Mouse (Mus musculus): ENCODE data around the gene Map3k1. TPM values are rescaled to one million over a fixed set of nuclear protein-coding genes. Genes with fewer than 3 reads are reported as not detected.

Gene Map3k1
- polyA plus RNA-seq (2015; fragmentation: Nextera tagmentation; extraction: Ambion mirVana), result 9.8 and 11.4 TPM in 2 replicates

GRCm38 (mm10) chr13:111808637-111809465 is at the start of gene Map3k1:
Map3k1 (minus strand) TSS chr13:111808993.
- Histone ChIP-seq H3K4me1 (peaks cover 38% of the 10 kb centered on the region), H3K9me3 (replicated peaks) (no peaks in the 10 kb centered on the region), H3K4me2 (peak within 1 kb of the TSS; percentile 78), H3K4me3 (replicated peaks) (peak within 1 kb of the TSS; percentile 59), H3K27me3 (replicated peaks) (no peaks in the 10 kb centered on the region; the same call in 1 of the 2 replicates), H3K36me3 (no peaks in the 10 kb centered on the region), H3K27ac (replicated peaks) (peak within 1 kb of the TSS; percentile 98), H3K9ac (replicated peaks) (peak within 1 kb of the TSS; percentile 68)
- WGBS, result under 1% methylated on average over 75 of the region's 136 CpGs
- peak; percentile 84 for ATAC-seq (ENCODE audit: low FRiP score)

GRCm38 (mm10) chr13:111856786-111857455 is 48.1 kb upstream of the Map3k1 start:
- Histone ChIP-seq H3K4me2 (no peak overlapping the region), H3K9ac (replicated peaks) (no peak overlapping the region), H3K9me3 (replicated peaks) (no peaks in the 10 kb centered on the region), H3K4me1 (no peaks in the 10 kb centered on the region), H3K27me3 (replicated peaks) (no peaks in the 10 kb centered on the region), H3K36me3 (no peaks in the 10 kb centered on the region), H3K4me3 (replicated peaks) (no peak overlapping the region), H3K27ac (replicated peaks) (no peak overlapping the region)
- 82% methylated on average over 7 of the region's 7 CpGs for WGBS
- no peak for ATAC-seq (ENCODE audit: low FRiP score)

GRCm38 (mm10) chr13:111856232-111856631 is 47.4 kb upstream of the Map3k1 start:
- H3K9me3 ChIP-seq (replicated peaks), result no peaks in the 10 kb centered on the region
- WGBS, result 96% methylated on average over 7 of the region's 7 CpGs
- no peak overlapping the region for H3K4me3 ChIP-seq (replicated peaks)
- no peak overlapping the region for H3K9ac ChIP-seq (replicated peaks)
- no peak overlapping the region for H3K27ac ChIP-seq (replicated peaks)
- H3K4me1 ChIP-seq, result no peaks in the 10 kb centered on the region
- no peak overlapping the region for H3K4me2 ChIP-seq
- no peaks in the 10 kb centered on the region for H3K36me3 ChIP-seq
- ATAC-seq (ENCODE audit: low FRiP score), result no peak
- H3K27me3 ChIP-seq (replicated peaks), result no peaks in the 10 kb centered on the region

GRCm38 (mm10) chr13:111852451-111853224 is 43.8 kb upstream of the Map3k1 start:
- Histone ChIP-seq H3K9ac (replicated peaks) (no peak overlapping the region), H3K9me3 (replicated peaks) (no peaks in the 10 kb centered on the region), H3K36me3 (no peaks in the 10 kb centered on the region), H3K4me1 (no peaks in the 10 kb centered on the region), H3K4me2 (no peak overlapping the region), H3K27ac (replicated peaks) (no peak overlapping the region), H3K4me3 (replicated peaks) (no peak overlapping the region), H3K27me3 (replicated peaks) (no peaks in the 10 kb centered on the region)
- no peak for ATAC-seq (ENCODE audit: low FRiP score)
- 94% methylated on average over 9 of the region's 9 CpGs for WGBS

GRCm38 (mm10) chr13:111850046-111850837 is 41.4 kb upstream of the Map3k1 start:
- no peaks in the 10 kb centered on the region for H3K36me3 ChIP-seq
- ATAC-seq (ENCODE audit: low FRiP score), result no peak
- no peaks in the 10 kb centered on the region for H3K27me3 ChIP-seq (replicated peaks)
- no peak overlapping the region for H3K4me2 ChIP-seq
- no peak overlapping the region for H3K9ac ChIP-seq (replicated peaks)
- no peak overlapping the region for H3K4me3 ChIP-seq (replicated peaks)
- 94% methylated on average over 12 of the region's 12 CpGs for WGBS
- no peaks in the 10 kb centered on the region for H3K9me3 ChIP-seq (replicated peaks)
- peaks cover 9% of the 10 kb centered on the region; the same call in 1 of the 2 replicates for H3K4me1 ChIP-seq
- H3K27ac ChIP-seq (replicated peaks), result no peak overlapping the region

- Histone ChIP-seq H3K4me1 (peaks cover 9% of the 10 kb centered on the region; the same call in 1 of the 2 replicates), H3K36me3 (no peaks in the 10 kb centered on the region), H3K9ac (replicated peaks) (no peak overlapping the region), H3K4me3 (replicated peaks) (no peak overlapping the region), H3K9me3 (replicated peaks) (no peaks in the 10 kb centered on the region), H3K4me2 (no peak overlapping the region), H3K27me3 (replicated peaks) (no peaks in the 10 kb centered on the region), H3K27ac (replicated peaks) (no peak overlapping the region)
- ATAC-seq (ENCODE audit: low FRiP score), result no peak
- 27% methylated on average over 9 of the region's 9 CpGs for WGBS
These were observed 36.7 kb upstream of the Map3k1 start for GRCm38 (mm10) chr13:111845471-111845870.

- no peaks in the 10 kb centered on the region for H3K27me3 ChIP-seq (replicated peaks)
- H3K4me2 ChIP-seq, result no peak overlapping the region
- H3K36me3 ChIP-seq, result no peaks in the 10 kb centered on the region
- ATAC-seq (ENCODE audit: low FRiP score), result no peak
- H3K9me3 ChIP-seq (replicated peaks), result no peaks in the 10 kb centered on the region
- H3K27ac ChIP-seq (replicated peaks), result no peak overlapping the region
- H3K4me3 ChIP-seq (replicated peaks), result no peak overlapping the region
- H3K4me1 ChIP-seq, result peaks cover 9% of the 10 kb centered on the region; the same call in 1 of the 2 replicates
- H3K9ac ChIP-seq (replicated peaks), result no peak overlapping the region
- WGBS, result 94% methylated on average over 3 of the region's 3 CpGs
These were observed 35.5 kb upstream of the Map3k1 start for GRCm38 (mm10) chr13:111844313-111844712.

GRCm38 (mm10) chr13:111835787-111836186 is 27.0 kb upstream of the Map3k1 start:
- H3K27ac ChIP-seq (replicated peaks), result no peak overlapping the region
- no peaks in the 10 kb centered on the region; the same call in 1 of the 2 replicates for H3K4me1 ChIP-seq
- no peak overlapping the region for H3K4me3 ChIP-seq (replicated peaks)
- no peaks in the 10 kb centered on the region for H3K27me3 ChIP-seq (replicated peaks)
- WGBS, result 83% methylated on average over 8 of the region's 8 CpGs
- no peaks in the 10 kb centered on the region for H3K36me3 ChIP-seq
- no peak overlapping the region for H3K9ac ChIP-seq (replicated peaks)
- no peak for ATAC-seq (ENCODE audit: low FRiP score)
- H3K9me3 ChIP-seq (replicated peaks), result no peaks in the 10 kb centered on the region
- no peak overlapping the region for H3K4me2 ChIP-seq

GRCm38 (mm10) chr13:111834613-111835012 is 25.8 kb upstream of the Map3k1 start:
- Histone ChIP-seq H3K4me3 (replicated peaks) (no peak overlapping the region), H3K27ac (replicated peaks) (no peak overlapping the region), H3K9ac (replicated peaks) (no peak overlapping the region), H3K27me3 (replicated peaks) (no peaks in the 10 kb centered on the region), H3K4me1 (peaks cover under 1% of the 10 kb centered on the region; the same call in 1 of the 2 replicates), H3K9me3 (replicated peaks) (no peaks in the 10 kb centered on the region), H3K36me3 (no peaks in the 10 kb centered on the region), H3K4me2 (peak overlapping the region; percentile 24)
- no peak for ATAC-seq (ENCODE audit: low FRiP score)
- 55% methylated on average over 11 of the region's 11 CpGs for WGBS

GRCm38 (mm10) chr13:111829473-111829872 is 20.7 kb upstream of the Map3k1 start:
- Histone ChIP-seq H3K4me2 (no peak overlapping the region), H3K27me3 (replicated peaks) (no peaks in the 10 kb centered on the region), H3K36me3 (no peaks in the 10 kb centered on the region), H3K27ac (replicated peaks) (no peak overlapping the region), H3K4me1 (peaks cover 3% of the 10 kb centered on the region; the same call in 1 of the 2 replicates), H3K4me3 (replicated peaks) (no peak overlapping the region), H3K9me3 (replicated peaks) (no peaks in the 10 kb centered on the region), H3K9ac (replicated peaks) (no peak overlapping the region)
- WGBS, result 31% methylated on average over 2 of the region's 2 CpGs
- ATAC-seq (ENCODE audit: low FRiP score), result no peak

- H3K4me1 ChIP-seq, result 0 out of 2 replicates have a peak, but pooled peaks cover 3% of the 10 kb centered on the region
- H3K4me3 ChIP-seq (replicated peaks), result no peak overlapping the region
These were observed 18.7 kb upstream of the Map3k1 start for GRCm38 (mm10) chr13:111827481-111827880.

More at GRCm38 (mm10) chr13:111827481-111827880, 18.7 kb upstream of the Map3k1 start:
- no peak for ATAC-seq (ENCODE audit: low FRiP score)
- Histone ChIP-seq H3K27ac (replicated peaks) (no peak overlapping the region), H3K27me3 (replicated peaks) (no peaks in the 10 kb centered on the region), H3K9me3 (replicated peaks) (no peaks in the 10 kb centered on the region), H3K9ac (replicated peaks) (no peak overlapping the region), H3K36me3 (no peaks in the 10 kb centered on the region), H3K4me2 (no peak overlapping the region)
- WGBS, result 76% methylated on average over 4 of the region's 4 CpGs
